ENCODE assay signal across 8 mouse cellular contexts in the genomic region with DNA sequence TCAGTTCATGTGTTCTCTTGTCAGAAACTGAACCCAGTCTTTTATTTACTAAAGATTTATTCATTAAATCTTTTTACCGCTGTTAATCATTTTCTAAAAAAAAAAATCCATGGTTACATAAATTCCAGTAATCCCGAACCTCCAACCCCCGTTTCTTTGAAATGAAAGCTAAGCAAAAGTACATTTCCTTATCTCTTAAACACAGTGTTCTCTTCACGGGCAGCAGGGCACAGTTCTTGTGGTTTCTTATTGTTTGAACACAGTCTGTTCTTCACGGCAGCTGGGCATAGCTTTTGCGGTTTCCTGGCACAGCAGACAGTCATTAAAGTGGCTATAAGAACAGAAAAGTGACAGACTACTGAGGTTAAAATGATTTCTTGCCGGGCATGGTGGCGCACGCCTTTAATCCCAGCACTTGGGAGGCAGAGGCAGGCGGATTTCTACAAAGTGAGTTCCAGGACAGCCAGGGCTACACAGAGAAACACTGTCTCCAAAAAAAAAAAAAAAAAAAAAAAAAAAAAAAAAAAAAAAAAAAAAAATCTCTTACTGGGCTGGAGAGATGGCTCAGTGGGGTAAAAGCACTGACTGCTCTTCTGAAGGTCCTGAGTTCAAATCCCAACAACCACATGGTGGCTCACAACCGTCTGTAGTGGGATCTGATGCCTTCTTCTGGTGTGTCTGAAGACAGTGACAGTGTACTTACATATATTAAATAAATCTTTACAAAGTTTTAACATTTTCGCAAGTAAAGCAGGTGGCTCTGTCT. TPM values are rescaled to one million over a fixed set of nuclear protein-coding genes. Genes with fewer than 3 reads are reported as not detected.
DNase-seq lines count a peak whose midpoint lies in the region; ATAC-seq and TF ChIP-seq lines count a peak whose summit lies in the region.
"Not testable (repeated sequence)": the region's sequence is repeated elsewhere in the genome, so short reads cannot be mapped to it uniquely, and the experiment has no call there.

No protein-coding gene starts in this region.

- H3K9me3 ChIP-seq in forebrain, embryonic 11.5 days (ENCODE audit: control insufficient read depth, low read length); hindbrain, embryonic 11.5 days (ENCODE audit: control insufficient read depth, low read length); lung, embryonic 14.5 days (ENCODE audit: low read depth, low read length): not testable (repeated sequence)

- H3K4me3 ChIP-seq in forebrain, embryonic 11.5 days (ENCODE audit: low read depth, low read length) = peak overlapping the region; percentile 65
- H3K4me3 ChIP-seq in hindbrain, embryonic 11.5 days (ENCODE audit: low read depth, low read length) = peak overlapping the region; percentile 79
- H3K4me3 ChIP-seq in lung, embryonic 14.5 days (ENCODE audit: low read depth, low read length) = peak overlapping the region; percentile 85

- not testable (repeated sequence) for H3K4me1 ChIP-seq in forebrain, embryonic 11.5 days (replicated peaks; ENCODE audit: control insufficient read depth, insufficient read depth, low read length); hindbrain, embryonic 11.5 days (replicated peaks; ENCODE audit: control insufficient read depth, insufficient read depth, low read length); lung, embryonic 14.5 days (ENCODE audit: insufficient read depth)

- H3K4me2 ChIP-seq in forebrain, embryonic 11.5 days (ENCODE audit: low read depth, low read length, severe bottlenecking) = peak overlapping the region; percentile 47
- H3K4me2 ChIP-seq in hindbrain, embryonic 11.5 days (replicated peaks; ENCODE audit: low read depth, low read length) = peak overlapping the region; percentile 49
- H3K4me2 ChIP-seq in lung, embryonic 14.5 days = peak overlapping the region; percentile 76

- H3K9ac ChIP-seq in forebrain, embryonic 11.5 days (ENCODE audit: low read length) = peak overlapping the region; percentile 81; the same call in 1 of the 2 replicates
- not testable (repeated sequence) for H3K9ac ChIP-seq in hindbrain, embryonic 11.5 days (ENCODE audit: low read depth, low read length)
- H3K9ac ChIP-seq in lung, embryonic 14.5 days = peak overlapping the region; percentile 93; the same call in 1 of the 2 replicates

- ATAC-seq in forebrain, embryonic 11.5 days (replicated peaks; ENCODE audit: low FRiP score); hindbrain, embryonic 11.5 days (ENCODE audit: low FRiP score); lung, embryonic 14.5 days (ENCODE audit: insufficient read depth): not testable (repeated sequence)

- H3K27me3 ChIP-seq in forebrain, embryonic 11.5 days (ENCODE audit: control insufficient read depth, insufficient read depth, low read length); hindbrain, embryonic 11.5 days (ENCODE audit: control insufficient read depth, insufficient read depth, low read length); lung, embryonic 14.5 days (ENCODE audit: insufficient read depth, low read length): not testable (repeated sequence)

- peak; percentile 90 for DNase-seq in CD4-positive helper T cell, adult 2 months (ENCODE audit: low read depth, low spot score)
- DNase-seq in brain, adult 2 months (ENCODE audit: low read depth, low spot score) = peak; percentile 43
- not testable (repeated sequence) for DNase-seq in forebrain, embryonic 11.5 days (ENCODE audit: low spot score)
- peak; percentile 19 for DNase-seq in hindbrain, embryonic 11.5 days (ENCODE audit: low spot score)
- DNase-seq in kidney, postnatal 14 days = peak; percentile 50
- DNase-seq in lung, embryonic 14.5 days = peak; percentile 51
- peak; percentile 87 for DNase-seq in naive thymus-derived CD4-positive, alpha-beta T cell, adult 2 months (ENCODE audit: low read depth)
- peak; percentile 70 for DNase-seq in testis, postnatal 14 days (ENCODE audit: low spot score)

- H3K36me3 ChIP-seq in forebrain, embryonic 11.5 days (ENCODE audit: control insufficient read depth, insufficient read depth, low read length); hindbrain, embryonic 11.5 days (ENCODE audit: control insufficient read depth, insufficient read depth, low read length); lung, embryonic 14.5 days (ENCODE audit: insufficient read depth): not testable (repeated sequence)

- 84% methylated on average over 12 of the region's 12 CpGs for WGBS in forebrain, embryonic 11.5 days
- 78% methylated on average over 12 of the region's 12 CpGs for WGBS in hindbrain, embryonic 11.5 days
- WGBS in lung, embryonic 14.5 days = 51% methylated on average over 12 of the region's 12 CpGs

- not testable (repeated sequence) for TF ChIP-seq CTCF in lung, embryonic 14.5 days (IDR thresholded peaks at IDR 0.05; ENCODE audit: low read depth)

- H3K27ac ChIP-seq in forebrain, embryonic 11.5 days (ENCODE audit: low read depth, low read length); hindbrain, embryonic 11.5 days (ENCODE audit: low read depth, low read length): not testable (repeated sequence)
- peak overlapping the region; percentile 65 for H3K27ac ChIP-seq in lung, embryonic 14.5 days (ENCODE audit: low read depth)

RNA-seq across cellular contexts. Expression of gene Zfp1, which starts 1.3 kb away (rescaled TPM):
- 21.8 and 25.0 TPM in 2 replicates for polyA plus RNA-seq in forebrain, embryonic 11.5 days (2014; fragmentation: Nextera tagmentation; extraction: Ambion mirVana)
- polyA plus RNA-seq in hindbrain, embryonic 11.5 days (2014; fragmentation: Nextera tagmentation; extraction: Ambion mirVana) = 24.5 and 25.1 TPM in 2 replicates
- 22.0 and 22.5 TPM in 2 replicates for polyA plus RNA-seq in lung, embryonic 14.5 days (2014; fragmentation: Nextera tagmentation; extraction: Ambion mirVana)

RNA-seq across cellular contexts. Expression of gene Ldhd, which starts 14.3 kb away (rescaled TPM):
- 0.11 and 0.27 TPM in 2 replicates for polyA plus RNA-seq in forebrain, embryonic 11.5 days (2014; fragmentation: Nextera tagmentation; extraction: Ambion mirVana)
- 0.08 and 0.25 TPM in 2 replicates for polyA plus RNA-seq in hindbrain, embryonic 11.5 days (2014; fragmentation: Nextera tagmentation; extraction: Ambion mirVana)
- polyA plus RNA-seq in lung, embryonic 14.5 days (2014; fragmentation: Nextera tagmentation; extraction: Ambion mirVana) = 0.30 TPM in 2 replicates

RNA-seq across cellular contexts. Expression of gene Ctrb1, which starts 46.3 kb away (rescaled TPM):
- not detected in 2 replicates for polyA plus RNA-seq in forebrain, embryonic 11.5 days (2014; fragmentation: Nextera tagmentation; extraction: Ambion mirVana)
- polyA plus RNA-seq in hindbrain, embryonic 11.5 days (2014; fragmentation: Nextera tagmentation; extraction: Ambion mirVana) = not detected in 2 replicates
- polyA plus RNA-seq in lung, embryonic 14.5 days (2014; fragmentation: Nextera tagmentation; extraction: Ambion mirVana) = not detected in 2 replicates
